Mouse (Mus musculus) kidney, adult 8-10 months (tissue): ENCODE data around the gene Fryl.

ENCODE experiments used
- DNase-seq, 2 experiments: peaks; one replicate each; pipeline ENCODE4 v3.0.0; 2022

The Fryl gene

GRCm38 (mm10) chr5:73192870-73193576, 63.4 kb downstream of the Fryl start:
- DNase-seq = no peak

DNA sequence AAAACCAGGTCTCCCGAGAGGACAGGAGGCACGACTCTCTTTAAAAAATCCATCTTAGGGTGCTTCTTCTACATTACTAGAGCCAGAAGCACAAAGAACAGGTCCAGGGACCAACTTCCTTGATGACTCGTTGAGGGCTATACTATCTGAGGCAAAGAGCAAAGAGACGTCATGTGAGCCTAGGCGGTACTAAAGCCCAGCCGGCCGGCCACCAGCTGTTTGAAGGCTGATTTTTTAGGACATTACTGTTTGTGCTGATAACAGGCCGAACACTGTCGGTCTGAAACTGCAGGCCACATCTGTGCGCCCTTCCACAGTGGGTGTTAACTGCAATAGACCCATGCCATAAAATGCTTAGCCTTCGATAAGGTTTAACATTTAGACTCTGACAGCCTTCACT, 64.7 kb downstream of the Fryl start:
- no peak for DNase-seq

DNA sequence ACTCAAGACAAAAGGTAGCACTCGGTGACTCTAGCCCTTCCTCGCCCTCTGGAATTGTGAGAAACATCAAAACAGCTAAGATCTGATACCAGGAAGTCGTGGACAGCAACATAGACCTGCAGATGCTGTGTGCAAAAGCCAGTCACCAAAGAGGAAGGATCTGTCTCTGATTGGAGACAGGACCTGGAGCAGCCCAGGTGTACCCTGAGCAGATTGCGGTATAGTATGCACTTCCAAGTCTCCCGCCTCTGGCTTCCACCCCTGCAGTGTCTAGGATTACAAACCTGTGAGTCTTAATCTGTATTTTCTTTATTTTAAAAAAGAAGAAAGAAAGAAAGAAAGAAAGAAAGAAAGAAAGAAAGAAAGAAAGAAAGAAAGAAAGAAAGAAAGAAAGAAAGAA, 66.3 kb downstream of the Fryl start:
- no peak for DNase-seq

DNA sequence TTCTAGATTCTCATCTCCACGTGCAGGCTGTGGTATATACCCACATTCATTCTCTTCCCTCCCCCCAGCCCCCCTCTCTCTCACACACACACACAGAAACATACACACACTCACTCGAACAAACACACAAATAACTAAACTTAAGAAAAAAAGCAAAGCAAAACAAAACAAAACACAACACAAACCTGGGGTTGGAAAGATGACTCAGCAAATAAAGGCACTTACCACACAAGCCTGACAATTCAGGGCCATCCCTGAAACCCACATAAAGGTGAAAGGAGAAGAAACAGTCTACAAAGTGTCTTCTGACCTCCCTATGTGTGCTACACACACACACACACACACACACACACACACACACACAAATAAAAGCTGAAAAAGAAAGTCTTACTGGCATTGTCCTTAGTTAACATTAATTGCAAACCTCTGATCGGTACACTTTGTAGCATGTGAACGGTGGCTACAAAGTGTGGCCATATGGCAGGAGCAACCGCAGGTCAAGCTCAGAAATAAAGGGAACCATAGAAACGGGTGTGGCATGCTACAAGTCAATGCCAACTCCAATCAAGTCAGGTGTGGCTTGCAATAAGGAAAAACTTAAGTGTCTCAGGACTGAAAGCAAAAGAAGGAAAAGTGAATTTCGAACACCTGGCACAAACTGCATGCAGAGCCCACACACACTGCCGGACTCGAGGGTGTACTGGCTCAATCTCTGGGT, 66.8 kb downstream of the Fryl start:
- DNase-seq = no peak

- DNase-seq = no peak
These were observed 67.8 kb downstream of the Fryl start for GRCm38 (mm10) chr5:73188576-73188975.

DNA sequence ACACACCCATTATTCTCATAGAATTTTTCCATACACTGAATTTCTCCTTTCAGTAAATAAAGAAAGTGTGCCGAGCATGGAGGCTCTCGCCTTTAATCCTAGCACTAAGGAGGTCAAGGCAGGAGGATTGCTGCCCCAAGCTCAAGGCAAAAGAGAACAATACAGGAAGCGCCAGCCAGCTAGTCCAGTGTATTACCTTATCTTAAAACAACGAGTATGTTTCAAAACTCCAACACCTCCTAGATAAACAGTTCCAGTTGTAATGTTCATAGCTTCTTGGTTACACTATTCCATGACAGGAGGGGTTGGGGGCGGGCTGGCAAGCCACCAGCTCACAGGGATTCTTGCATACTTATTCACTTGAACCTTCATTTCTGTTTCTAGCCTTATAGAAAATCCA, 68.3 kb downstream of the Fryl start:
- DNase-seq = no peak

- peak in 1 of 2 experiments; percentile 18 for DNase-seq
These were observed 69.5 kb downstream of the Fryl start for GRCm38 (mm10) chr5:73186912-73187311.

- no peak for DNase-seq
These were observed 71.0 kb downstream of the Fryl start for GRCm38 (mm10) chr5:73185424-73185823.

- no peak for DNase-seq
These were observed 73.5 kb downstream of the Fryl start for GRCm38 (mm10) chr5:73182701-73183447.

- no peak for DNase-seq
These were observed 74.2 kb downstream of the Fryl start for GRCm38 (mm10) chr5:73182191-73182590.

- DNase-seq = no peak
These were observed 80.1 kb downstream of the Fryl start for GRCm38 (mm10) chr5:73176294-73176693.

DNA sequence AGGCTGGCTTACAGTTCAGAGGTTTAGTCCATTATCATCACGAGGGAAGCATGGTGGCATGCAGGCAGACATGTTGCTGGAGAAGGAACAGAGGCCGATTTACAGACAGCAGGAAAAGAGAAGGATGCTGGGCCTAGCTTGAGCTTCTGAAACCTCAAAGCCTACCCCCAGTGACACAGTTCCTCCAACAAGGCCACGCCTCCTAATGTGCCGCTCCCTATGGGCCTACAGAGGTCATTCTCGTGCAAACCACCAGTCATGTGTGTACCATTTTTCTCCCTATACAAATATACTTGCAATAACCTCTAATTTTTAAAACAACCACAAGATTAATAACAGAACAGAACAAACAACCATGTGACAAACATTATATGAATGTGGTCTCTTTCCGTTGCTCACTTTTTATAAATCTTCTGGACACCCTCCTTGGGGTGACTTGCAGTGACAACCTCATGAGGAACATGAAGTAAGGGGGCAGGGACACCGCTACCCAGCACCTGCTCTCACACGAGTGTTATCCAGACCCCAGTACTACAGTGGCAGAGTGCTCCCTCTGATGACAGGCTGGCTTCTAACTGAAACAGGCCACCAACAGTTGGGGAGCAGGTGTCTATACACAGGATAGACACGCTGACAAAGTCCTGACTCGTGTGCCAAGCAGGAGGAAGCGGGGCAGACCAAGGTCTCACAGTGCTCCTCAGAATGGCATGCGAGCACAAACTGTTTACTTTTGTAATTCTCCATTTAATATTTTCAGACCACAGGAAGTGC, 80.9 kb downstream of the Fryl start:
- no peak for DNase-seq

DNA sequence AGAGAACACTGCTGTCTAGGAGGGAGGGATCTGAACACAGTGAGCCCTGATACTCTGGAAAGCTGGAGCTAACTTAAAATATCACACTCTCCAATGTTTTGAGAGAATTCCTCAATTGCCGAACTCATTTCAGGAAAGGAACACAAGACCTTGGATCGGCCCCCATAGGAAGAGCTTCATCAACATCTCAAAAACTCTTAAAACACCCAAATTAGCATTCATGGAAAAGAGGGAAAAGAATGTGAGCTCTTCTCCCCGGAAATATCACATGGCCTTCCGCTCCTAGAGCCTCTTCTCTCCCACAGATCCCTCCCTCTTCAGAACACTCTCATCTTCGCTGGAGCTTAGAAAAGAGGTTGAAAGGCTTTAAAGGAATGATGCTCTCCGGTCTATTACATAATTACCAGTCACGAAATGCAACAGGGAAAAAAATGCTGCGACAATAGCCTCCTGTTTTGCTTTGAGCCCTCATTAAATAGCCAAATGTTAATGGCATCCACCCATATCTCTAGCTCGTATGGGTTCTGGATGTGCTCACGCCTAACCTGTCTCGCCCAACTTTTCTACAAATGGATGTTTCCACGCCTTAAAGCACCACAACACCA, 84.4 kb downstream of the Fryl start:
- DNase-seq = no peak

DNA sequence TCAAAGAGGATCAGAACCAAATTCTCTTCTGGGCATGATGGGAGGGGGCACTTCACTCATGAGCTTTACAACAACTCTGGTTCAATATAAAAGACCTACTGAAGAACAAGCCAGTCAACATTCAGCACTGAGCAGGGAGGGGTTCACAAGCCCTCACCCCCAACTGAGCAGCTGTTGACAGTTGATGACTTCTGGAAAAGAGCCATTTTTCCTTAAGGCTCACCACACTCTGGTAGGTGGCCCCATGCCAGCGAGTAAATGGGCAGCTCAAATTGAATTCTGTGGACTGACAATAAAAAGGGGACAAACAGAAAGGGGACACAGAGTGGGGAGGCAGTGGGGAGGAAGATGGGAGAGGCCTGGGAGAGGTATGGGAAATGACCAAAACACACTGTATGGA, 85.2 kb downstream of the Fryl start:
- DNase-seq = peak; percentile 38 to 54

- DNase-seq = peak; percentile 56 to 63
These were observed 87.6 kb downstream of the Fryl start for GRCm38 (mm10) chr5:73168769-73169272.

- DNase-seq = peak; percentile 54 to 59
These were observed 88.2 kb downstream of the Fryl start for GRCm38 (mm10) chr5:73167976-73168768.

GRCm38 (mm10) chr5:73163970-73164369, 92.4 kb downstream of the Fryl start:
- DNase-seq = no peak

GRCm38 (mm10) chr5:73162492-73162891, 93.9 kb downstream of the Fryl start:
- DNase-seq = no peak

- no peak for DNase-seq
These were observed 96.0 kb downstream of the Fryl start for GRCm38 (mm10) chr5:73160440-73160839.

DNA sequence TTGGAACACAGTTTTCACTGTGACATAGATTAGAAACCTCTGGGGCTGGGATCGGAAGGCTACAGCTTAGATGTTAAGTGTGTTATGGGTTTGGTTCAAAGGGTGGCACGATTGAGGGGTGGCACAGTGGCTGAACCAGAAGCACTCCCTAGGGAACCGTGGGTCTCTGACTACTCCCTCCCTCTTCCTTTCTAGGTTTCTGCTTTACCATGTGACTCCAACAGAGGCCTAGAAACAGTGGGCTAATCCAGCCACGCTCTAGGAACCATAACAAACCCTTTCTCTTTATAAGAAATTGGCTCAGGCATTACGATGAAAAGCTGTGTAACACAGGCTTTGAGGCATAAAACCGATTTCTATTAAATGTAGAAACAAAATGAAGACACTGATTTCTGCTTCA, 98.9 kb downstream of the Fryl start:
- DNase-seq = no peak

DNA sequence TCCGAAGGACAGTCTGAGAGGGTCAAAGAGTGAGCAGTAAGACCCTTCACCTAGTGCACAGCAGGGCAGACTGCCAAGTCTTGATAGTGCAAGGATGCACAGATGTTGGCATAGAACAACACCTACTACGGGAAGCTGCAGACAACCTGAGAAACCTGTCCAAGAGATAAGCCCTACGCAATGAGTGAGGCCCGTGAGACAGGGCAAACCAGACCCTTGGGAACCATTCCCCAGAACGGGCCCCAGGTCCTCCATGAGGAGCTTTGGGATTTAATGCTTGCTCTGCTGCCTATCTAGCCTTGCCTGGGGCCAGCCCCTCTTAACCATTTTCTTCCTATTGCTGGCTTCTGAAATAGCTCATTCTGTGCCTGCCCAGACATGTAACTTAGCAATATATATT, 99.4 kb downstream of the Fryl start:
- no peak for DNase-seq
